Mouse (Mus musculus) myocyte (in vitro differentiated cells): ENCODE data around the gene Dhodh. TPM values are rescaled to one million over a fixed set of nuclear protein-coding genes. Genes with fewer than 3 reads are reported as not detected.

ENCODE experiments used
- H3K27me3 ChIP-seq: one replicate; pipeline ENCODE4 v1.6.1; 2011; ENCODE audit not compliant: control insufficient read depth, insufficient read depth, insufficient read length
- H3K36me3 ChIP-seq: one replicate; pipeline ENCODE4 v1.6.1; 2011; ENCODE audit not compliant: control insufficient read depth, insufficient read depth
- H3K4me2 ChIP-seq: one replicate; pipeline ENCODE4 v1.6.1; 2011; ENCODE audit warnings: low read depth, control low read depth
- H3K4me3 ChIP-seq: one replicate; pipeline ENCODE4 v1.5.1; 2011; ENCODE audit warnings: mild to moderate bottlenecking, control low read depth, moderate library complexity
- H3K79me2 ChIP-seq: one replicate; pipeline ENCODE4 v1.6.1; 2011; ENCODE audit not compliant: control insufficient read depth, insufficient read depth
- H3ac ChIP-seq: one replicate; pipeline ENCODE4 v1.6.1; 2011; ENCODE audit not compliant: control insufficient read depth, insufficient read length
- CEBPB ChIP-seq: IDR thresholded peaks from 2 replicates; pipeline ENCODE4 v1.6.1; 2011; ENCODE audit warnings: mild to moderate bottlenecking, moderate library complexity; ENCODE audit not compliant: poor library complexity, insufficient read depth, severe bottlenecking
- E2F4 ChIP-seq: IDR thresholded peaks from one replicate; pipeline ENCODE4 v1.6.1; 2011; ENCODE audit warnings: mild to moderate bottlenecking, control low read depth, moderate library complexity; ENCODE audit not compliant: insufficient read depth
- MAX ChIP-seq: IDR thresholded peaks from one replicate; pipeline ENCODE4 v1.6.1; 2011; ENCODE audit warnings: low read depth, mild to moderate bottlenecking, control low read depth
- MYOD1 ChIP-seq, 3 experiments: IDR thresholded peaks; one replicate each; pipeline ENCODE4 v1.6.1; 2011; ENCODE audit warnings: control low read depth in 2 of 3, low read depth in 2 of 3, mild to moderate bottlenecking in 2 of 3, moderate library complexity in 1 of 3; ENCODE audit not compliant: insufficient read length in 2 of 3, control insufficient read depth in 1 of 3
- MYOG ChIP-seq, 3 experiments: IDR thresholded peaks; one replicate each; pipeline ENCODE4 v1.6.1; 2011; ENCODE audit warnings: control low read depth in 2 of 3, low read depth in 2 of 3, mild to moderate bottlenecking in 2 of 3; ENCODE audit not compliant: insufficient read length in 2 of 3, control insufficient read depth in 1 of 3, insufficient read depth in 1 of 3
- POLR2A ChIP-seq: IDR thresholded peaks from one replicate; pipeline ENCODE4 v1.6.1; 2011; ENCODE audit warnings: low read depth, mild to moderate bottlenecking, control low read depth, moderate library complexity; ENCODE audit not compliant: insufficient read length
- POLR2AphosphoS2 ChIP-seq: IDR thresholded peaks from one replicate; pipeline ENCODE4 v1.6.1; 2011; ENCODE audit warnings: low read depth, control low read depth; ENCODE audit not compliant: insufficient read length
- REST ChIP-seq: IDR thresholded peaks from one replicate; pipeline ENCODE4 v1.6.1; 2011; ENCODE audit warnings: mild to moderate bottlenecking, control low read depth, moderate library complexity; ENCODE audit not compliant: insufficient read depth, insufficient read length
- SRF ChIP-seq: IDR thresholded peaks from one replicate; pipeline ENCODE4 v1.6.1; 2011; ENCODE audit warnings: low read depth; ENCODE audit not compliant: control insufficient read depth, insufficient read length
- TCF12 ChIP-seq: IDR thresholded peaks from one replicate; pipeline ENCODE4 v1.6.1; 2011; ENCODE audit warnings: mild to moderate bottlenecking, control low read depth; ENCODE audit not compliant: poor library complexity, insufficient read depth, severe bottlenecking
- TCF3 ChIP-seq: IDR thresholded peaks from one replicate; pipeline ENCODE4 v1.6.1; 2011; ENCODE audit warnings: low read depth, control low read depth; ENCODE audit not compliant: insufficient read length
- USF1 ChIP-seq: IDR thresholded peaks from one replicate; pipeline ENCODE4 v1.6.1; 2011; ENCODE audit warnings: low read depth, mild to moderate bottlenecking, control low read depth, moderate library complexity
- polyA plus RNA-seq: library from polyadenylated mRNA; unstranded; fragments of >200 nt; fragmentation: generic; extraction: Trizol; gene quantifications from one replicate; pipeline ENCODE4 v1.2.1, GENCODE M21; 2012; ENCODE audit warnings: missing spikeins

The Dhodh gene
- polyA plus RNA-seq, 1 experiment, result 16.7 TPM

GRCm38 (mm10) chr8:109586972-109587504 is 21.4 kb downstream of the Dhodh start:
- no peak for TF ChIP-seq E2F4
- TF ChIP-seq POLR2A, result no peak
- TF ChIP-seq CEBPB, result no peak
- no peak for TF ChIP-seq POLR2AphosphoS2
- TF ChIP-seq TCF3, result no peak
- TF ChIP-seq SRF, result no peak
- no peak for TF ChIP-seq USF1
- TF ChIP-seq MYOG (IDR thresholded peaks at IDR 0.05; ENCODE audit: control insufficient read depth in 1 of 3, insufficient read depth in 1 of 3, insufficient read length in 2 of 3, low read depth in 2 of 3), result no peak
- no peak for TF ChIP-seq MYOD1 (IDR thresholded peaks at IDR 0.05; ENCODE audit: control insufficient read depth in 1 of 3, insufficient read length in 2 of 3, low read depth in 2 of 3)
- TF ChIP-seq REST, result no peak
- no peak for TF ChIP-seq TCF12
- no peak for TF ChIP-seq MAX
- H3K79me2 ChIP-seq, result no peaks in the 10 kb centered on the region
- no peak overlapping the region for H3K4me3 ChIP-seq
- H3K4me2 ChIP-seq, result no peak overlapping the region
- peaks cover 21% of the 10 kb centered on the region for H3K27me3 ChIP-seq
- H3K36me3 ChIP-seq, result no peaks in the 10 kb centered on the region
- H3ac ChIP-seq, result no peak overlapping the region

- TF ChIP-seq MAX, result no peak
- no peak for TF ChIP-seq E2F4
- no peak for TF ChIP-seq REST
- no peak for TF ChIP-seq POLR2AphosphoS2
- TF ChIP-seq POLR2A, result no peak
- TF ChIP-seq MYOD1 (IDR thresholded peaks at IDR 0.05; ENCODE audit: control insufficient read depth in 1 of 3, insufficient read length in 2 of 3, low read depth in 2 of 3), result no peak
- TF ChIP-seq CEBPB, result no peak
- TF ChIP-seq TCF3, result no peak
- TF ChIP-seq MYOG (IDR thresholded peaks at IDR 0.05; ENCODE audit: control insufficient read depth in 1 of 3, insufficient read depth in 1 of 3, insufficient read length in 2 of 3, low read depth in 2 of 3), result no peak
- no peak for TF ChIP-seq SRF
- no peak for TF ChIP-seq USF1
- H3ac ChIP-seq, result no peak overlapping the region
- no peaks in the 10 kb centered on the region for H3K36me3 ChIP-seq
- H3K79me2 ChIP-seq, result no peaks in the 10 kb centered on the region
- peaks cover 21% of the 10 kb centered on the region for H3K27me3 ChIP-seq
- no peak overlapping the region for H3K4me2 ChIP-seq
- H3K4me3 ChIP-seq, result no peak overlapping the region
These were observed 22.8 kb downstream of the Dhodh start for GRCm38 (mm10) chr8:109585652-109586051.

GRCm38 (mm10) chr8:109584830-109585229 is 23.6 kb downstream of the Dhodh start:
- peaks cover 21% of the 10 kb centered on the region for H3K27me3 ChIP-seq
- H3K4me2 ChIP-seq, result no peak overlapping the region
- H3ac ChIP-seq, result no peak overlapping the region
- H3K36me3 ChIP-seq, result no peaks in the 10 kb centered on the region
- TF ChIP-seq E2F4 (no peak), MYOG (IDR thresholded peaks at IDR 0.05; ENCODE audit: control insufficient read depth in 1 of 3, insufficient read depth in 1 of 3, insufficient read length in 2 of 3, low read depth in 2 of 3) (no peak)
- H3K4me3 ChIP-seq, result no peak overlapping the region
- no peaks in the 10 kb centered on the region for H3K79me2 ChIP-seq

- H3K4me2 ChIP-seq, result no peak overlapping the region
- H3K27me3 ChIP-seq, result peaks cover 21% of the 10 kb centered on the region
- no peaks in the 10 kb centered on the region for H3K36me3 ChIP-seq
- TF ChIP-seq POLR2A, result no peak
- no peak for TF ChIP-seq SRF
- TF ChIP-seq MYOD1 (IDR thresholded peaks at IDR 0.05; ENCODE audit: control insufficient read depth in 1 of 3, insufficient read length in 2 of 3, low read depth in 2 of 3), result no peak
- no peak for TF ChIP-seq TCF12
- TF ChIP-seq CEBPB, result no peak
- TF ChIP-seq POLR2AphosphoS2, result no peak
- no peak overlapping the region for H3ac ChIP-seq
- no peaks in the 10 kb centered on the region for H3K79me2 ChIP-seq
- no peak overlapping the region for H3K4me3 ChIP-seq
These were observed 24.2 kb downstream of the Dhodh start for GRCm38 (mm10) chr8:109584293-109584692.

GRCm38 (mm10) chr8:109578900-109579301 is 29.6 kb downstream of the Dhodh start, which contains the start of gene Hp:
Hp (minus strand) TSS chr8:109579172.
- Histone ChIP-seq H3K4me2 (no peak within 1 kb of the TSS), H3K4me3 (no peak within 1 kb of the TSS), H3ac (no peak within 1 kb of the TSS), H3K36me3 (no peaks in the 10 kb centered on the region), H3K27me3 (peaks cover 13% of the 10 kb centered on the region), H3K79me2 (no peaks in the 10 kb centered on the region)
- TF ChIP-seq MAX (no peak), MYOD1 (IDR thresholded peaks at IDR 0.05; ENCODE audit: control insufficient read depth in 1 of 3, insufficient read length in 2 of 3, low read depth in 2 of 3) (no peak), SRF (no peak), CEBPB (no peak), REST (no peak), POLR2AphosphoS2 (no peak)
